Mouse (Mus musculus) kidney, adult 2 months (tissue): ENCODE measurements at regions not wholly inside any gene's neighbourhood (a gene's known extent, or its start where the extent isn't known, plus 50 kb on each side); places are given as distances from the start of the nearest gene placed in this dataset.

ENCODE experiments used
- CTCF ChIP-seq: fragments of 200-500 bp; conservative IDR thresholded peaks from 2 replicates; pipeline ENCODE4 v1.5.1; 2011; ENCODE audit warnings: low read depth, mild to moderate bottlenecking, control low read depth, low read length, moderate library complexity, mixed read lengths; ENCODE audit not compliant: insufficient read depth, insufficient read length
- POLR2A ChIP-seq: fragments of 200-500 bp; IDR thresholded peaks from one replicate; pipeline ENCODE4 v1.6.1; 2011; ENCODE audit warnings: low read depth, low read length, control low read depth

GRCm38 (mm10) chr16:70754228-70754627, 440.5 kb downstream of the Gbe1 start:
- TF ChIP-seq POLR2A, result no peak
- no peak for TF ChIP-seq CTCF
